Mouse (Mus musculus): ENCODE results near the gene Ptprd. TPM values are rescaled to one million over a fixed set of nuclear protein-coding genes. Genes with fewer than 3 reads are reported as not detected.

Gene Ptprd
- polyA plus RNA-seq, 1 experiment = 5.7 TPM

DNA sequence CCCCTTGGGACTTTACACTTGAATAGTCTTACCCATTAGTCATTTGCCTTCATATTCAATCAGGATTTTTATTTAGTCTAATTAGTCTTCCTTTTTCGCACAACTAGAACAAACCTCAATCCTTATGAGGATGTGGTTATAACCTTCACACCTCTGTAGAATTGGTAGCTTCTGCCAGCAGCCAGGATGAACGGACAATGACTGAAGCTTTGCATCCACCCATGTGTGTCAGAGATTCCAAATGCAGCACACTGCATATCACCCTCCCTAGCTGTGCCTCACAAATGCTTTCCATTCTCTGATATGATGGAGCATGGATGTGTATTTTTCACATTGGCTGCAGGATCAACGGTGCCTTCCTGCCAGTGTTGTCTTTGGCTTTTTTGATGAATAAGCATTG lies 1898.0 kb downstream of the Ptprd start:
- no peak for DNase-seq (ENCODE audit: low spot score)

DNA sequence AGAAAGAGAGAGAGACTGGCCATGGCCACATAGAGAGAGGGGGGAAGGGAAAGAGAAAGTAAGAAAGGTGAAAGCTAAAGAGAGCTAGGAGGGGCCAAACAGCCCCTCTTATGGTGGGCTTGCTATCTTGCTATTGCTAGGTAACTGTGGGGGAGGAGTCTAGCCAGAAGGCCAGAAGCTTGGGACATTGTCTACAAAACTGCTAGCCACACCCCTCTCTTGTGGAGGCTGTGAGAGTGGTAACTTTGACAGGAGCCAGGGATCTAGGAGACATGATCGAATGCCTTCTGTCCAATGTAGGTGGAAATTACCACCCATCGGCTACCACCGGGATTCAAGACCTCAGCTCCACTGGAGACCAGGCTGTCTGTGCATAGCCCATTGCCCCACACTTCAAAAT lies 1899.2 kb downstream of the Ptprd start:
- DNase-seq (ENCODE audit: low spot score) = no peak

GRCm38 (mm10) chr4:76305987-76306386 lies 1905.8 kb downstream of the Ptprd start:
- DNase-seq (ENCODE audit: low spot score) = no peak

DNA sequence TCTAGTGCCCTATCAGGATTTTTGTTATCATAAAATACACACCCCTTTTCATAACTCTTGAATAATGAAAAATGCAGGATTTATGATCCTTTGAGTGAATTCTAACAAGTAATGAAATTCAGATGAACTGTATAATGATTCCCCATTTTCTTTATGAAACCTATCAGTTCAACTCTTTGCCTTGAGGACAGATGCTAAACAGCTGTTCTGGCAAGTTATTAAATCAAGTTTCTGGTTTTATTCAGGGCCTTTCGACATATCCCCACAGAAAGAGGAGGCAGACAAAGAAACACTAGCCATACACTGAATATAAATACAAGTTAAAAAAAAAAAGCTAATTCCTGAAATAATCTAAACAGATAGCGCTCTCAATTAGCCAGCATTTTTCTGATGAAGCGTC lies 1914.4 kb downstream of the Ptprd start:
- no peak for DNase-seq (ENCODE audit: low spot score)

GRCm38 (mm10) chr4:76292733-76293357 lies 1918.9 kb downstream of the Ptprd start:
- DNase-seq (ENCODE audit: low spot score) = no peak

DNA sequence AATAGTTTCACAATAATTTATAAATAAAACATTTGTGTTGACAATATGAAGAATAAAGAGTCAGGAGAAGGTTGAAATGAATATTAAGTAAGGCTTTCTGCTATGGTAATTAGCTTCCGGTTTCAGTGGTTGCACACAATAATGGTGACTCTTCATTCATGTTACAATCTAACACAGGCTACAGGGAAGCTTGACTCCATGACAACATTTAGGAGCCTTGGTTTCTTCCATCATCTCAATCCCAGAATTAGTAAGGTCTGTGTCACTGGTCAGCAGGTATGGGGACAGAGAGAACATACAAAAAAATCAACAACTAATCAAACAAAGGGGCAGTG lies 1921.3 kb downstream of the Ptprd start:
- DNase-seq (ENCODE audit: low spot score) = no peak

DNA sequence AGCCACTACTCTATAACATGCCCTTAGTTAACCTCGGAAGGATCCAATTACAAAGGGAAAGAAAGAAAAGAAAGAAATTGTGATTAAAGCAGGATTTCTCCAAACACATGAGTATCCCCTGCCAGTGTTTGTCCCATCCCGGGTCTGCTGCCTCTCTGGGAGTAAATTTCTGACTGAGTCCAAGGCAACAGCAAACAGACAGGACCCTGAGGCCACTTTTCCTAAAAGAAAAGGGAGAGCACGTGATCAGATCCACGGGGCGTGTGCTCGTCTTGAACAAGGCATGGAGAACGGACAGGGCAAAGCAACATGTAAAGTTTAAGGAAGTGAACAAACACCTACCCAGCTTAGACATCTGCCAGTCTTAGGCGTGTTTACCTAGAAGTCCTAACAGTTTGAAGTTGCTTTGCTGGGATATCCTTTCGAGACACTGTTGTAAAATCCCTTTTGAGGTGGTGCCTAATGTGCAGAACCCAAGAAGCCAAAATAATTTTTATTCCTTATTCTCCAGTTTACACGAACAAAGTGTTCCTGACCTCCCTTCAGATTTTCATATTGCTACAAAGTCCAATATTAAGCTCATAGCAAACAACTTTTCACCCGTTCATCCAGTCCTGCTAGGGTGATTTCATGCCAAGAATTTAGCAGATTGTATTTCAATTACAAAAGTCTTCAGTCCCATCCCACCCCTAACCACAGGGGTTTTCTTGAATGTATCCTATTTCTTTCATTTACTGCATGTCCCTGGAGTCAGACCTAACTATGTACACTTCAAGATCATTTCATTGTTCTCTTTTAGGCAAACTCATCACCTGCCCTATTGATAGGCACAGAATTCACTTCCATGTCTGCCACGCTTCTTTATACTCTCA lies 1921.9 kb downstream of the Ptprd start:
- no peak for DNase-seq (ENCODE audit: low spot score)

DNA sequence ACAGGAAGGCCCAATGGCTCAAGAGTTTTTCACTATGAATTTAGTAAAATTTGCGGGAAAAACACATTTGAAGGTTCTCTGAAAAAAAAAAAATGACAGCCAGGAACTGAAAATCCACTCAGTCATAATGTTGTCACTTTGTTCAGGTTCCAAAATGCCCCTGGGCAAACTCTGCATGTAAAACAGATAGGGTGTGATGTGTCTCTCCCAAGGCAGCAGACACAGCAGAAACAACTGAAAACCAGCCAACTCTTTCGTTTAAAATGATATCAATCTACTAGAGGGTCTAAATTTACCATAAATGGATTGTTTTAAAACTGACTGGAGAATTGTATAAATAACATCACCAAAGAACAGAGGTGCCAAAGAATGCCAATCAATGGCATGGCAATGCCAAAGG lies 1925.7 kb downstream of the Ptprd start:
- DNase-seq (ENCODE audit: low spot score) = no peak

GRCm38 (mm10) chr4:76282886-76283285 lies 1928.9 kb downstream of the Ptprd start:
- no peak for DNase-seq (ENCODE audit: low spot score)

DNA sequence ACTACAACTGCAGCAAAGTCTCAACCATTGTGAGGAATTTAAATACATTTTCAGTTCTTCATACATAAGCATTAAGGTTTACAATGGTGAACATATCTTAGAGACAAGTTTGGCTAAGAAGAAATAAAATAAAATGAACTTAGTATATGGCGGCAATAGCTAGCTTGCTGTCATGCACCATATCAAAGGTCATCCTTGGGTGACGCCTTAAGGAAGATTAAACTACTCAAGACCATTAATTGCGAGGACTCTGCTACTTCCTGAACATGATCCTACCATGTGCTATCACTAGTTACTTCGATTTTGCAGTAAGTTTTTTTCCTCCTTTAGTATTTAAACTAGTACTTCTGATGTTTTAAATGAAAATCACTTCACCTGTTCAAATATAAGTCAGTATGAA lies 1949.0 kb downstream of the Ptprd start:
- DNase-seq (ENCODE audit: low spot score) = no peak

GRCm38 (mm10) chr4:76260686-76261085 lies 1951.1 kb downstream of the Ptprd start:
- no peak for DNase-seq (ENCODE audit: low spot score)

DNA sequence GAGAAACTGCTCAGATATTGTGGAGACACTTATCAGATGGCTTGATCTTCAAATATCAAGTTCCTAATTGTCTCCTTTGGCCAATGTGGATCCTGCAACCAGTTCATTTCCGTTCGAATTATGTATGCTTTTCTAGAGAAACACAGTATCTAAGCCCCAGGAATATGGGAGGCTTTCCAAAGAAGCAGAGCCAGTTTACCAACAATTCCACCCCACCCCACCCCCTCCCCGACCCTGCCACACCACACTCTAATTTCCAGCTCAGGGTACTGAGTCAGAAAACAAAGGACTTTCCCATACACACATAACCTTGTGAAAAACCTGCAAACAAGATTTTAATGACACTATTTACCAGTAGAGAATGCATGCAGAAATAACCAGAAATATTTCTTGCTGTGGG lies 1951.5 kb downstream of the Ptprd start:
- DNase-seq (ENCODE audit: low spot score) = no peak

DNA sequence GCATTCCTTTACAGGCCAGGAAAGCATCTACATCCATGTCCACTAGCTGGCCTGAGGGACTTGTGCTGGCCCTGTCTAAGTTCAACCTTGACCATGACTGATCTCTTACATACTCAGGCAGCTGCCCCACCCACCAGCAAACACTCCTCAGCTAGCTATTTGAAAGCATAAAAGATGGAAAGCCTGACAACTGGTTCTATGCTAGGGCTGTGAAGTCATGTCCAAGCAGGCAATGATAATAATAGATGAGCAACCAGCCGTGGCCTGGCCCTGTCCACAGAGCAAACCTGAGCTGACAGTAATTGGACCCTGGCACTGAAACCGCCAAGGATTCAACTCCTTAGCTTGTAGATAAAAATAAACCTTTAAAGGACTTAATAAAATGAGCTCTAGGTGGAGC lies 1952.1 kb downstream of the Ptprd start:
- DNase-seq (ENCODE audit: low spot score) = no peak

DNA sequence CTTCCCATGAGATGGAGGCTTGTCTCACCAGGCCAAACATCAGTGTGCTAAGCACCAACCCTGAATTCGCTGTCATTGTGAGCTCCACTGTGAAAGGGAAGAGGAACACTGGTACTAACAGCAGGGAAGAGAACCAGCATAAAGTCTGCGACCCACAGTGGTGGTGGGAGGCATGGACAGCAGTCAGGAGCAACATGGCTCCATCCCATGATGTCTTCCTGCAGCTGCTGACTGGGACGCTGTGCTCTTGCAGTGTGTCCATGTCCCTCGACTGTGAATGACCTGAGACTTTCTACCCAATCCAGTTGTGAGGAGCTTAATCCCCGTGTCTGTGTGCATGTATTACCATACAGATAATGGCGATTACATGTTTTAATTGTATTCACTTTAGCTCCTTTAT lies 1967.4 kb downstream of the Ptprd start:
- DNase-seq (ENCODE audit: low spot score) = no peak

- no peak for DNase-seq (ENCODE audit: low spot score)
Observed at GRCm38 (mm10) chr4:76241542-76241941, 1970.2 kb downstream of the Ptprd start.

DNA sequence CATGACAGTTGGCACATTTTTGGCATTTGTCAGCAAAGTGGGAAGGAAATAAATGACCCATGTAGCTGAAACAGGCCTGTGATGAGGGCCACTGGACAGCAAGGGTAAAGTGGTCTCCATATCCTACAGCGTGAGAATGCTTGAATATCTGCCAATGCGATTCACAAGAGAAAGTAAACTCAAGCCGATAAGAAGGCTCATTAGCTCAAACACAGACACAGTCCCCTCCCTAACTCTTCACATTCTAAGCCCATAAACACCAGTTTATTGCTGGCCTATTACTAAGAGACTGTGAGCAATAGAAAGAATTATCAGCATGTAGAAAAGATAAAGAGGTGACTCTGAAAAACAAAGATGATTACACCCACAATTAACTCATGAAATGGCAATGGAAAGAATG lies 1970.6 kb downstream of the Ptprd start:
- DNase-seq (ENCODE audit: low spot score) = no peak

DNA sequence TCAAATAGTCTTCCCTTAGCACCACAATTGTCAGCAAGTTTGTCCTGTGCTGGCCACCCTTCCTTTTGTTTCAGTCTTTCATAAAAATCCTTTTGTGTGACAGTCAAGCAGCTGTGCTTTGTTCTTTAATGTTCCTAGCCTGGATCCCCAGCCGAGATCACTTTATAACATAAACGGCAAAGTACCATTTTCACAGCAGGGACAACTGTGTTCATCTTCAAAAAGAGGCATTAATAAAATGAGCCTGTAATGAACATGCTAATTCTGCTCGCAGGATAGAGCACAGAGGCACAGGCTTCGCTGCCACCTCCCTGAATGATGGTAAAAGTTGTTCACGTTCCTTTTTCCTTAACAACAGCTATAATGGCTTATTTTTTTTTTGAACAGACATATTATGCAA lies 1972.7 kb downstream of the Ptprd start:
- no peak for DNase-seq (ENCODE audit: low spot score)

DNA sequence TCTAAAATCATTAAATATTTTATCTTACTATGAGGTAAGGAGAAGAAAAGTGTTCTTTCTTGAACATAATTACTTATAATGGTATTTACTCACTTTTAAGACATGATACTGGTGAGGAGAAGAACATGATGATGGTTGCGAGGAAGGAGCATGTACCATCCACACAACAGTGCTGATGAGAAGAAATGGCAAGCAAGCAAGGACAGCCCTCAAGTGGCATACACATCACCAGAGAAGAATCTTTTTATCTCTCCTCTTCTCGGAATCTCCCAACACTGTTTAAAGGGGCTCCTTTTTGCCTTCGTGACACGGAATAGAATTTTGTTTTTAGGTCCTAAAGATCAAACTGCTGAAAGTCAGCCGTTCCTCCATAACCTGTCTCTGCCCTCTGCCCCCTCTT lies 1973.2 kb downstream of the Ptprd start:
- no peak for DNase-seq (ENCODE audit: low spot score)

GRCm38 (mm10) chr4:76237827-76238226 lies 1973.9 kb downstream of the Ptprd start:
- DNase-seq (ENCODE audit: low spot score) = no peak

DNA sequence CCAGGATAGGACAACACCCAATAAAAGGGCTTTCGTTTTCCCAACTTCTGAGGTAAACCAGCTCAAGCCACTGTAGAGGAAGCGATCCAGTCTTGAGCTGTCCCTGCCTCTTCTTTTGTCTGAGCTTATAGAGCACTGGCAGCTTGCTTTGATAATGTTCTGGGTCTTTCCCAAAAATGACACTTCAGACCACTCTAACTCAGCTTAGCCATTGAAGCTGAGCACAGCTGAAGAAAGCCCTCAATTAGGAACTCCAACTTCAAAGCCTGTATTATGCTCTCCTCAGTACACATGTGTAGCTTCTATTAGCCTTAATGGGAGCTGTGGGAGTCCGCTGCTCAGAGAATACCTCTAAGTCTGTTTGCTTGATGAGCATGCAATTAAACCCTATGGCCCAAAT lies 1988.0 kb downstream of the Ptprd start:
- no peak for DNase-seq (ENCODE audit: low spot score)

GRCm38 (mm10) chr4:76222520-76222919 lies 1989.2 kb downstream of the Ptprd start:
- no peak for DNase-seq (ENCODE audit: low spot score)

- no peak for DNase-seq (ENCODE audit: low spot score)
Observed at GRCm38 (mm10) chr4:76218065-76218464, 1993.7 kb downstream of the Ptprd start.

- no peak for DNase-seq (ENCODE audit: low spot score)
Observed at GRCm38 (mm10) chr4:76215141-76215540, 1996.6 kb downstream of the Ptprd start.

DNA sequence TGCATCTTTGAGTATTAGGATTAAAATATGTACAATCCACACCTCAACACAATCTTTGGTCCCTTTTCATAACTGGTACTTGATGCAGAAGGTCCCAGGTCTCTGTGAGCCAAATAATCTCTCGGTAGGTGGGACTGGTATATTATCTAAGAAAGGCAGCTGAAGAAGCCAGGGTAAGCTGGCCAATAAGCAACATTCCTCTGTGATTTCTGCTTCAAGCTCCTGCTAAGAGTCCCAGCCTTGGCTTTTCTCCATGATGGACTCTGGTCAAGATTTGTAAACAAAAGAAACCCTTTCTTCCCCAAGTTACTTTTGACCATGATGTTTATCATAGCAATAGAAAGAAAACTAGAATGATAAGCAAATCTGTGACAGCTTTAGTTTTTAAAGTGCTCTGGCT lies 2012.4 kb downstream of the Ptprd start:
- no peak for DNase-seq (ENCODE audit: low spot score)

Data from urinary bladder, adult 2 months (tissue).